Mouse (Mus musculus) heart, embryonic 10.5 days (tissue): ENCODE results near the gene Nxn. TPM values are rescaled to one million over a fixed set of nuclear protein-coding genes. Genes with fewer than 3 reads are reported as not detected.

Source experiments
- DNase-seq: peaks from one replicate; pipeline ENCODE4 v3.0.0-alpha.2; 2017; ENCODE audit warnings: low spot score
- H3K27ac ChIP-seq: fragments of 300-500 bp; sonication (generic); 2 replicates; pipeline ENCODE4 v1.5.1; 2016; ENCODE audit warnings: mild to moderate bottlenecking
- H3K27me3 ChIP-seq: fragments of 300-500 bp; sonication (generic); 2 replicates; pipeline ENCODE4 v1.6.1; 2016; ENCODE audit warnings: mild to moderate bottlenecking; ENCODE audit not compliant: poor library complexity, insufficient read depth, severe bottlenecking
- H3K36me3 ChIP-seq: fragments of 300-500 bp; sonication (generic); 2 replicates; pipeline ENCODE4 v1.6.1; 2016; ENCODE audit warnings: mild to moderate bottlenecking, moderate library complexity
- H3K4me1 ChIP-seq: fragments of 300-500 bp; sonication (generic); 2 replicates; pipeline ENCODE4 v1.6.1; 2016; ENCODE audit warnings: mild to moderate bottlenecking
- H3K4me3 ChIP-seq: fragments of 300-500 bp; sonication (generic); 2 replicates; pipeline ENCODE4 v1.5.1; 2016; ENCODE audit warnings: mild to moderate bottlenecking, moderate library complexity
- H3K9me3 ChIP-seq: fragments of 300-500 bp; sonication (generic); 2 replicates; pipeline ENCODE4 v1.6.1; 2016; ENCODE audit warnings: mild to moderate bottlenecking, moderate library complexity
- WGBS: fragments of 180-500 bp; shearing (Covaris S2); methylation state at CpG from one replicate; pipeline ENCODE4 v1.1.7; 2016; 5-methylcytosine and 5-hydroxymethylcytosine counted together
- polyA plus RNA-seq: library from polyadenylated mRNA; unstranded; fragments of >200 nt; fragmentation: Nextera tagmentation; extraction: Ambion mirVana; gene quantifications from 2 replicates; pipeline ENCODE4 v1.2.1, GENCODE M21; 2016

The Nxn gene
- polyA plus RNA-seq, 1 experiment from 2014 or later, result 34.5 TPM

- 73% methylated on average over 4 of the region's 4 CpGs for WGBS
- no peaks in the 10 kb centered on the region for H3K27me3 ChIP-seq
- H3K4me3 ChIP-seq, result no peak overlapping the region
- no peak overlapping the region for H3K27ac ChIP-seq
- peaks cover 9% of the 10 kb centered on the region; the same call in 1 of the 2 replicates for H3K4me1 ChIP-seq
- H3K9me3 ChIP-seq, result no peaks in the 10 kb centered on the region
- no peak for DNase-seq
- H3K36me3 ChIP-seq, result peaks cover 40% of the 10 kb centered on the region
These were observed 145.0 kb downstream of the Nxn start for GRCm38 (mm10) chr11:76253918-76254264.

- no peak overlapping the region for H3K4me3 ChIP-seq
These were observed 145.6 kb downstream of the Nxn start for GRCm38 (mm10) chr11:76253145-76253917.

GRCm38 (mm10) chr11:76252036-76252435, 146.9 kb downstream of the Nxn start:
- WGBS, result 54% methylated on average over 3 of the region's 3 CpGs
- no peak for DNase-seq

More at GRCm38 (mm10) chr11:76253145-76253917, 145.6 kb downstream of the Nxn start:
- peaks cover 44% of the 10 kb centered on the region for H3K36me3 ChIP-seq
- 40% methylated on average over 5 of the region's 5 CpGs for WGBS
- peak; percentile 86 for DNase-seq
- peaks cover 9% of the 10 kb centered on the region; the same call in 1 of the 2 replicates for H3K4me1 ChIP-seq
- H3K27ac ChIP-seq, result no peak overlapping the region
- H3K27me3 ChIP-seq, result no peaks in the 10 kb centered on the region
- H3K9me3 ChIP-seq, result no peaks in the 10 kb centered on the region

GRCm38 (mm10) chr11:76247239-76247638, 151.7 kb downstream of the Nxn start:
- peaks cover 41% of the 10 kb centered on the region for H3K36me3 ChIP-seq
- peaks cover 14% of the 10 kb centered on the region for H3K4me1 ChIP-seq
- 59% methylated on average over 2 of the region's 2 CpGs for WGBS
- no peak overlapping the region for H3K27ac ChIP-seq
- H3K27me3 ChIP-seq, result no peaks in the 10 kb centered on the region
- no peak overlapping the region for H3K4me3 ChIP-seq
- no peaks in the 10 kb centered on the region for H3K9me3 ChIP-seq
- DNase-seq, result peak; percentile 7

More at GRCm38 (mm10) chr11:76252036-76252435, 146.9 kb downstream of the Nxn start:
- H3K27me3 ChIP-seq, result no peaks in the 10 kb centered on the region
- H3K36me3 ChIP-seq, result peaks cover 40% of the 10 kb centered on the region
- H3K4me1 ChIP-seq, result peaks cover 9% of the 10 kb centered on the region; the same call in 1 of the 2 replicates
- no peaks in the 10 kb centered on the region for H3K9me3 ChIP-seq
- H3K27ac ChIP-seq, result no peak overlapping the region
- no peak overlapping the region for H3K4me3 ChIP-seq

GRCm38 (mm10) chr11:76246439-76246838, 152.5 kb downstream of the Nxn start:
- Histone ChIP-seq H3K36me3 (peaks cover 41% of the 10 kb centered on the region), H3K27ac (no peak overlapping the region), H3K4me3 (no peak overlapping the region), H3K27me3 (no peaks in the 10 kb centered on the region), H3K9me3 (no peaks in the 10 kb centered on the region), H3K4me1 (peaks cover 16% of the 10 kb centered on the region)
- no peak for DNase-seq

GRCm38 (mm10) chr11:76243811-76244546, 155.0 kb downstream of the Nxn start:
- Histone ChIP-seq H3K27ac (peak overlapping the region; percentile 94), H3K27me3 (no peaks in the 10 kb centered on the region), H3K36me3 (peaks cover 35% of the 10 kb centered on the region), H3K4me1 (peaks cover 16% of the 10 kb centered on the region), H3K9me3 (no peaks in the 10 kb centered on the region), H3K4me3 (peak overlapping the region; percentile 95)
- WGBS, result 2% methylated on average over 34 of the region's 34 CpGs
- DNase-seq, result peak; percentile 70

GRCm38 (mm10) chr11:76242901-76243810, 155.8 kb downstream of the Nxn start, which contains the start of the genes Mrm3 and Glod4:
Mrm3 (plus strand) TSS chr11:76243715.
Glod4 (minus strand) TSS chr11:76243725.
- peak; percentile 96 for DNase-seq
- Histone ChIP-seq H3K36me3 (peaks cover 35% of the 10 kb centered on the region), H3K9me3 (no peaks in the 10 kb centered on the region), H3K27ac (peak within 1 kb of the TSS; percentile 94), H3K4me1 (peaks cover 16% of the 10 kb centered on the region), H3K4me3 (peak within 1 kb of the TSS; percentile 95), H3K27me3 (no peaks in the 10 kb centered on the region)
- WGBS, result under 1% methylated on average over 61 of the region's 61 CpGs

- no peak for DNase-seq
- WGBS, result 90% methylated on average over 2 of the region's 2 CpGs
These were observed 159.2 kb downstream of the Nxn start for GRCm38 (mm10) chr11:76239750-76240149.

GRCm38 (mm10) chr11:76236136-76236535, 162.8 kb downstream of the Nxn start:
- 86% methylated on average over 3 of the region's 3 CpGs for WGBS
- Histone ChIP-seq H3K27ac (no peak overlapping the region), H3K9me3 (no peaks in the 10 kb centered on the region), H3K27me3 (no peaks in the 10 kb centered on the region), H3K36me3 (peaks cover 77% of the 10 kb centered on the region), H3K4me1 (no peaks in the 10 kb centered on the region), H3K4me3 (no peak overlapping the region)
- DNase-seq, result peak; percentile 20

More at GRCm38 (mm10) chr11:76239750-76240149, 159.2 kb downstream of the Nxn start:
- Histone ChIP-seq H3K9me3 (no peaks in the 10 kb centered on the region), H3K36me3 (peaks cover 42% of the 10 kb centered on the region), H3K27me3 (no peaks in the 10 kb centered on the region), H3K27ac (no peak overlapping the region), H3K4me1 (peaks cover 16% of the 10 kb centered on the region), H3K4me3 (no peak overlapping the region)

- Histone ChIP-seq H3K27ac (no peak overlapping the region), H3K9me3 (no peaks in the 10 kb centered on the region), H3K36me3 (peaks cover 55% of the 10 kb centered on the region), H3K4me3 (no peak overlapping the region), H3K4me1 (no peaks in the 10 kb centered on the region), H3K27me3 (no peaks in the 10 kb centered on the region)
- DNase-seq, result no peak
These were observed 173.9 kb downstream of the Nxn start for GRCm38 (mm10) chr11:76225051-76225450.

- Histone ChIP-seq H3K4me1 (no peaks in the 10 kb centered on the region), H3K27me3 (no peaks in the 10 kb centered on the region), H3K4me3 (no peak overlapping the region), H3K27ac (no peak overlapping the region), H3K36me3 (peaks cover 58% of the 10 kb centered on the region), H3K9me3 (no peaks in the 10 kb centered on the region)
- 90% methylated on average over 5 of the region's 5 CpGs for WGBS
- DNase-seq, result peak; percentile 9
These were observed 174.3 kb downstream of the Nxn start for GRCm38 (mm10) chr11:76224631-76225030.

GRCm38 (mm10) chr11:76217390-76217800, 181.5 kb downstream of the Nxn start, which contains the start of the genes Dbil5 and Gemin4:
Dbil5 (plus strand) TSS chr11:76217608.
Gemin4 (minus strand) TSS chr11:76217664.
- peaks cover 14% of the 10 kb centered on the region for H3K4me1 ChIP-seq

More at GRCm38 (mm10) chr11:76217390-76217800, 181.5 kb downstream of the Nxn start, which contains the start of the genes Dbil5 and Gemin4:
- peaks cover 52% of the 10 kb centered on the region for H3K36me3 ChIP-seq
- WGBS, result 2% methylated on average over 32 of the region's 35 CpGs
- peak within 1 kb of the TSS; percentile 98 for H3K27ac ChIP-seq
- peak within 1 kb of the TSS; percentile 90 for H3K4me3 ChIP-seq
- H3K9me3 ChIP-seq, result no peaks in the 10 kb centered on the region
- no peaks in the 10 kb centered on the region for H3K27me3 ChIP-seq
- DNase-seq, result peak; percentile 99
